Mouse (Mus musculus): ENCODE measurements around the gene Nccrp1.
"Not testable (repeated sequence)": the region's sequence is repeated elsewhere in the genome, so short reads cannot be mapped to it uniquely, and the experiment has no call there.

- TF ChIP-seq POU5F1 (IDR thresholded peaks at IDR 0.05; ENCODE audit: borderline replicate concordance, low read length); CTCF (conservative IDR thresholded peaks at IDR 0.05; ENCODE audit: low read length): not testable (repeated sequence)
These were observed 36.6 kb downstream of the Nccrp1 start, which contains the start of gene Ifnl2 for GRCm38 (mm10) chr7:28510405-28510974.

Data from E14TG2a.4 (cell line).